Mouse (Mus musculus): ENCODE results near the gene Bco1. TPM values are rescaled to one million over a fixed set of nuclear protein-coding genes. Genes with fewer than 3 reads are reported as not detected.

Gene Bco1
- polyA plus RNA-seq, 1 experiment from 2014 or later: 0.41 TPM

GRCm38 (mm10) chr8:117167243-117167883 lies 71.7 kb downstream of the Bco1 start:
- no peak for ATAC-seq (ENCODE audit: insufficient read depth, low FRiP score, low TSS enrichment)
- Histone ChIP-seq H3K36me3 (ENCODE audit: control insufficient read depth, insufficient read depth, low read length) (no peaks in the 10 kb centered on the region), H3K27ac (ENCODE audit: low read depth, low read length) (no peak overlapping the region), H3K9ac (ENCODE audit: low read length) (no peak overlapping the region), H3K27me3 (ENCODE audit: control insufficient read depth, insufficient read depth, low read length) (no peaks in the 10 kb centered on the region), H3K4me2 (ENCODE audit: low read depth) (no peak overlapping the region), H3K9me3 (ENCODE audit: control insufficient read depth, low read length) (no peaks in the 10 kb centered on the region), H3K4me3 (ENCODE audit: low read depth, low read length) (no peak overlapping the region), H3K4me1 (ENCODE audit: control insufficient read depth, insufficient read depth, low read length) (no peaks in the 10 kb centered on the region)
- WGBS: 84% methylated on average over 8 of the region's 8 CpGs
- no peak for DNase-seq (ENCODE audit: low spot score)

- Histone ChIP-seq H3K4me1 (ENCODE audit: control insufficient read depth, insufficient read depth, low read length) (no peaks in the 10 kb centered on the region), H3K9me3 (ENCODE audit: control insufficient read depth, low read length) (no peaks in the 10 kb centered on the region), H3K27ac (ENCODE audit: low read depth, low read length) (no peak overlapping the region), H3K36me3 (ENCODE audit: control insufficient read depth, insufficient read depth, low read length) (no peaks in the 10 kb centered on the region), H3K4me3 (ENCODE audit: low read depth, low read length) (no peak overlapping the region), H3K4me2 (ENCODE audit: low read depth) (no peak overlapping the region), H3K27me3 (ENCODE audit: control insufficient read depth, insufficient read depth, low read length) (no peaks in the 10 kb centered on the region), H3K9ac (ENCODE audit: low read length) (no peak overlapping the region)
- DNase-seq (ENCODE audit: low spot score) (no peak), ATAC-seq (ENCODE audit: insufficient read depth, low FRiP score, low TSS enrichment) (no peak)
- WGBS: 90% methylated on average over 9 of the region's 9 CpGs
Observed at GRCm38 (mm10) chr8:117168378-117168777, 72.7 kb downstream of the Bco1 start.

GRCm38 (mm10) chr8:117171826-117172225 lies 76.2 kb downstream of the Bco1 start:
- H3K4me1 ChIP-seq (ENCODE audit: control insufficient read depth, insufficient read depth, low read length): no peaks in the 10 kb centered on the region
- no peak overlapping the region for H3K9ac ChIP-seq (ENCODE audit: low read length)
- no peaks in the 10 kb centered on the region for H3K9me3 ChIP-seq (ENCODE audit: control insufficient read depth, low read length)
- H3K27ac ChIP-seq (ENCODE audit: low read depth, low read length): no peak overlapping the region
- no peaks in the 10 kb centered on the region for H3K27me3 ChIP-seq (ENCODE audit: control insufficient read depth, insufficient read depth, low read length)
- no peak overlapping the region for H3K4me3 ChIP-seq (ENCODE audit: low read depth, low read length)
- DNase-seq (ENCODE audit: low spot score) (no peak), ATAC-seq (ENCODE audit: insufficient read depth, low FRiP score, low TSS enrichment) (no peak)
- 85% methylated on average over 3 of the region's 3 CpGs for WGBS
- H3K36me3 ChIP-seq (ENCODE audit: control insufficient read depth, insufficient read depth, low read length): peaks cover 2% of the 10 kb centered on the region; the same call in 1 of the 2 replicates
- no peak overlapping the region for H3K4me2 ChIP-seq (ENCODE audit: low read depth)

- no peaks in the 10 kb centered on the region for H3K4me1 ChIP-seq (ENCODE audit: control insufficient read depth, insufficient read depth, low read length)
- ATAC-seq (ENCODE audit: insufficient read depth, low FRiP score, low TSS enrichment): no peak
Observed at GRCm38 (mm10) chr8:117172904-117173303, 77.2 kb downstream of the Bco1 start.

GRCm38 (mm10) chr8:117173690-117174089 lies 78.0 kb downstream of the Bco1 start:
- no peaks in the 10 kb centered on the region for H3K27me3 ChIP-seq (ENCODE audit: control insufficient read depth, insufficient read depth, low read length)
- peaks cover 2% of the 10 kb centered on the region; the same call in 1 of the 2 replicates for H3K36me3 ChIP-seq (ENCODE audit: control insufficient read depth, insufficient read depth, low read length)
- WGBS: 79% methylated on average over 3 of the region's 3 CpGs
- no peak overlapping the region for H3K9ac ChIP-seq (ENCODE audit: low read length)
- no peak for ATAC-seq (ENCODE audit: insufficient read depth, low FRiP score, low TSS enrichment)
- H3K27ac ChIP-seq (ENCODE audit: low read depth, low read length): no peak overlapping the region
- no peak overlapping the region for H3K4me3 ChIP-seq (ENCODE audit: low read depth, low read length)
- DNase-seq (ENCODE audit: low spot score): no peak
- H3K4me2 ChIP-seq (ENCODE audit: low read depth): no peak overlapping the region
- H3K4me1 ChIP-seq (ENCODE audit: control insufficient read depth, insufficient read depth, low read length): no peaks in the 10 kb centered on the region
- no peaks in the 10 kb centered on the region for H3K9me3 ChIP-seq (ENCODE audit: control insufficient read depth, low read length)

More at GRCm38 (mm10) chr8:117172904-117173303, 77.2 kb downstream of the Bco1 start:
- H3K4me3 ChIP-seq (ENCODE audit: low read depth, low read length): no peak overlapping the region
- no peak overlapping the region for H3K27ac ChIP-seq (ENCODE audit: low read depth, low read length)
- H3K4me2 ChIP-seq (ENCODE audit: low read depth): no peak overlapping the region
- no peak for DNase-seq (ENCODE audit: low spot score)
- H3K27me3 ChIP-seq (ENCODE audit: control insufficient read depth, insufficient read depth, low read length): no peaks in the 10 kb centered on the region
- peaks cover 2% of the 10 kb centered on the region; the same call in 1 of the 2 replicates for H3K36me3 ChIP-seq (ENCODE audit: control insufficient read depth, insufficient read depth, low read length)
- no peaks in the 10 kb centered on the region for H3K9me3 ChIP-seq (ENCODE audit: control insufficient read depth, low read length)
- H3K9ac ChIP-seq (ENCODE audit: low read length): no peak overlapping the region
- 64% methylated on average over 7 of the region's 7 CpGs for WGBS

- no peak overlapping the region for H3K4me2 ChIP-seq (ENCODE audit: low read depth)
- H3K9ac ChIP-seq (ENCODE audit: low read length): no peak overlapping the region
- no peak for DNase-seq (ENCODE audit: low spot score)
- no peak overlapping the region for H3K27ac ChIP-seq (ENCODE audit: low read depth, low read length)
- WGBS: 87% methylated on average over 5 of the region's 5 CpGs
- H3K27me3 ChIP-seq (ENCODE audit: control insufficient read depth, insufficient read depth, low read length): no peaks in the 10 kb centered on the region
- no peak overlapping the region for H3K4me3 ChIP-seq (ENCODE audit: low read depth, low read length)
- no peak for ATAC-seq (ENCODE audit: insufficient read depth, low FRiP score, low TSS enrichment)
- peaks cover 2% of the 10 kb centered on the region; the same call in 1 of the 2 replicates for H3K36me3 ChIP-seq (ENCODE audit: control insufficient read depth, insufficient read depth, low read length)
- no peaks in the 10 kb centered on the region for H3K9me3 ChIP-seq (ENCODE audit: control insufficient read depth, low read length)
- H3K4me1 ChIP-seq (ENCODE audit: control insufficient read depth, insufficient read depth, low read length): no peaks in the 10 kb centered on the region
Observed at GRCm38 (mm10) chr8:117174536-117174935, 78.9 kb downstream of the Bco1 start.

- Histone ChIP-seq H3K4me1 (ENCODE audit: control insufficient read depth, insufficient read depth, low read length) (no peaks in the 10 kb centered on the region), H3K36me3 (ENCODE audit: control insufficient read depth, insufficient read depth, low read length) (peaks cover 2% of the 10 kb centered on the region; the same call in 1 of the 2 replicates), H3K4me2 (ENCODE audit: low read depth) (no peak overlapping the region), H3K9ac (ENCODE audit: low read length) (no peak overlapping the region), H3K27ac (ENCODE audit: low read depth, low read length) (no peak overlapping the region), H3K4me3 (ENCODE audit: low read depth, low read length) (no peak overlapping the region), H3K9me3 (ENCODE audit: control insufficient read depth, low read length) (no peaks in the 10 kb centered on the region), H3K27me3 (ENCODE audit: control insufficient read depth, insufficient read depth, low read length) (no peaks in the 10 kb centered on the region)
- WGBS: 86% methylated on average over 5 of the region's 5 CpGs
- DNase-seq (ENCODE audit: low spot score): no peak
- no peak for ATAC-seq (ENCODE audit: insufficient read depth, low FRiP score, low TSS enrichment)
Observed at GRCm38 (mm10) chr8:117176308-117176707, 80.7 kb downstream of the Bco1 start.

- Histone ChIP-seq H3K27ac (ENCODE audit: low read depth, low read length) (no peak overlapping the region), H3K4me1 (ENCODE audit: control insufficient read depth, insufficient read depth, low read length) (no peaks in the 10 kb centered on the region), H3K9me3 (ENCODE audit: control insufficient read depth, low read length) (no peaks in the 10 kb centered on the region), H3K4me3 (ENCODE audit: low read depth, low read length) (no peak overlapping the region), H3K9ac (ENCODE audit: low read length) (no peak overlapping the region), H3K36me3 (ENCODE audit: control insufficient read depth, insufficient read depth, low read length) (peaks cover 2% of the 10 kb centered on the region; the same call in 1 of the 2 replicates), H3K4me2 (ENCODE audit: low read depth) (no peak overlapping the region), H3K27me3 (ENCODE audit: control insufficient read depth, insufficient read depth, low read length) (no peaks in the 10 kb centered on the region)
- DNase-seq (ENCODE audit: low spot score): no peak
- WGBS: 89% methylated on average over 7 of the region's 7 CpGs
- ATAC-seq (ENCODE audit: insufficient read depth, low FRiP score, low TSS enrichment): no peak
Observed at GRCm38 (mm10) chr8:117177236-117177635, 81.6 kb downstream of the Bco1 start.

GRCm38 (mm10) chr8:117178039-117178438 lies 82.4 kb downstream of the Bco1 start:
- 86% methylated on average over 2 of the region's 2 CpGs for whole genome bisulfite sequencing
- peaks cover 2% of the 10 kb centered on the region; the same call in 1 of the 2 replicates for H3K36me3 ChIP-seq (ENCODE audit: control insufficient read depth, insufficient read depth, low read length)
- no peaks in the 10 kb centered on the region for H3K9me3 ChIP-seq (ENCODE audit: control insufficient read depth, low read length)
- ATAC-seq (ENCODE audit: insufficient read depth, low FRiP score, low TSS enrichment) (no peak), DNase-seq (ENCODE audit: low spot score) (no peak)
- H3K9ac ChIP-seq (ENCODE audit: low read length): no peak overlapping the region
- H3K4me3 ChIP-seq (ENCODE audit: low read depth, low read length): no peak overlapping the region
- H3K27me3 ChIP-seq (ENCODE audit: control insufficient read depth, insufficient read depth, low read length): no peaks in the 10 kb centered on the region
- H3K27ac ChIP-seq (ENCODE audit: low read depth, low read length): no peak overlapping the region
- no peak overlapping the region for H3K4me2 ChIP-seq (ENCODE audit: low read depth)
- H3K4me1 ChIP-seq (ENCODE audit: control insufficient read depth, insufficient read depth, low read length): no peaks in the 10 kb centered on the region

Measured in neural tube, embryonic 11.5 days (tissue).